Mouse (Mus musculus) neural tube, embryonic 15.5 days (tissue): ENCODE results near the gene Crygn. TPM values are rescaled to one million over a fixed set of nuclear protein-coding genes. Genes with fewer than 3 reads are reported as not detected.

Experiments used
- polyA plus RNA-seq: library from polyadenylated mRNA; unstranded; fragments of >200 nt; fragmentation: Nextera tagmentation; extraction: Ambion mirVana; gene quantifications from 2 replicates; pipeline ENCODE4 v1.2.1, GENCODE M21; 2015

Gene Crygn
- polyA plus RNA-seq, 1 experiment from 2014 or later, result 2.0 TPM

Other genes starting within 250 kb of the Crygn start
- gene Gbx1, start 230.8 kb downstream of the Crygn start, polyA plus RNA-seq, result 5.9 and 13.7 TPM in 2 replicates
- gene Asb10, start 217.0 kb downstream of the Crygn start, polyA plus RNA-seq, result 0.40 and 0.87 TPM in 2 replicates
- 0.24 and 0.26 TPM in 2 replicates for gene 4931409K22Rik, start 201.2 kb downstream of the Crygn start, polyA plus RNA-seq
- 82.8 and 93.1 TPM in 2 replicates for gene Abcf2, start 180.5 kb downstream of the Crygn start, polyA plus RNA-seq
- 19.3 and 21.2 TPM in 2 replicates for gene Chpf2, start 171.3 kb downstream of the Crygn start, polyA plus RNA-seq
- 111 and 135 TPM in 2 replicates for gene Smarcd3, start 133.6 kb downstream of the Crygn start, polyA plus RNA-seq
- 45.6 and 47.5 TPM in 2 replicates for gene Nub1, start 72.5 kb downstream of the Crygn start, polyA plus RNA-seq
- 4.1 and 5.2 TPM in 2 replicates for gene Wdr86, start 27.3 kb downstream of the Crygn start, polyA plus RNA-seq
- gene Rheb, start 84.6 kb upstream of the Crygn start, polyA plus RNA-seq, result 230 and 258 TPM in 2 replicates